Mouse (Mus musculus): ENCODE results near the gene Rmdn3.

GRCm38 (mm10) chr2:119170282-119170681, 13.4 kb upstream of the Rmdn3 start:
- TF ChIP-seq CHD2 (IDR thresholded peaks at IDR 0.05; ENCODE audit: low read depth, low read length) (no peak), ZC3H11A (IDR thresholded peaks at IDR 0.05; ENCODE audit: borderline replicate concordance, low read depth, low read length) (no peak), MAFK (IDR thresholded peaks at IDR 0.05; ENCODE audit: insufficient read depth, low read depth, low read length) (no peak)

All from ES-E14 (cell line).